Mouse (Mus musculus) megakaryocyte, embryonic 14.5 days (primary cell): ENCODE results near the gene Mbd6. TPM values are rescaled to one million over a fixed set of nuclear protein-coding genes. Genes with fewer than 3 reads are reported as not detected.
"Not testable (repeated sequence)": the region's sequence is repeated elsewhere in the genome, so short reads cannot be mapped to it uniquely, and the experiment has no call there.

Experiments used
- H3K27me3 ChIP-seq: replicated peaks from 2 replicates; pipeline ENCODE3; 2012; ENCODE audit warnings: inconsistent platforms
- H3K36me3 ChIP-seq: replicated peaks from 2 replicates; pipeline ENCODE3; 2012; ENCODE audit warnings: low read length, inconsistent platforms, mixed read lengths
- H3K4me1 ChIP-seq: 2 replicates; pipeline ENCODE4 v1.6.1; 2012; ENCODE audit warnings: inconsistent platforms
- H3K4me3 ChIP-seq: replicated peaks from 2 replicates; pipeline ENCODE3; 2012; ENCODE audit warnings: moderate library complexity, mild to moderate bottlenecking, inconsistent platforms
- H3K9me3 ChIP-seq: 2 replicates; pipeline ENCODE4 v1.6.1; 2012; ENCODE audit warnings: inconsistent platforms
- FLI1 ChIP-seq: IDR thresholded peaks from 2 replicates; pipeline ENCODE4 v1.6.1; 2012; ENCODE audit warnings: low read length, inconsistent platforms, mixed read lengths
- GATA1 ChIP-seq: IDR thresholded peaks from 3 replicates; pipeline ENCODE4 v1.6.1; 2012; ENCODE audit warnings: mixed read lengths, low read length, inconsistent platforms, borderline replicate concordance
- polyA plus RNA-seq: library from polyadenylated mRNA; stranded (reverse); fragments of >175 nt; gene quantifications from 2 replicates; pipeline ENCODE4 v1.2.3, GENCODE M21; 2012; ENCODE audit warnings: low replicate concordance; ENCODE audit not compliant: insufficient read depth

Gene Mbd6
- polyA plus RNA-seq, 1 experiment, result 245 TPM

- H3K4me1 ChIP-seq, result peaks cover 68% of the 10 kb centered on the region
- H3K9me3 ChIP-seq, result no peaks in the 10 kb centered on the region
- H3K36me3 ChIP-seq, result peaks cover 34% of the 10 kb centered on the region
- peaks cover 28% of the 10 kb centered on the region for H3K27me3 ChIP-seq
- TF ChIP-seq FLI1 (no peak), GATA1 (no peak)
- H3K4me3 ChIP-seq, result peak overlapping the region; percentile 95
Observed at GRCm38 (mm10) chr10:127326017-127326801, 37.4 kb upstream of the Mbd6 start.

- H3K36me3 ChIP-seq, result peaks cover 32% of the 10 kb centered on the region
Observed at GRCm38 (mm10) chr10:127325454-127326016, 36.7 kb upstream of the Mbd6 start.

GRCm38 (mm10) chr10:127324495-127324894, 35.7 kb upstream of the Mbd6 start:
- no peaks in the 10 kb centered on the region for H3K9me3 ChIP-seq
- peak overlapping the region; percentile 85 for H3K4me3 ChIP-seq
- H3K36me3 ChIP-seq, result peaks cover 22% of the 10 kb centered on the region
- H3K4me1 ChIP-seq, result peaks cover 76% of the 10 kb centered on the region
- TF ChIP-seq GATA1, result no peak
- no peak for TF ChIP-seq FLI1
- H3K27me3 ChIP-seq, result peaks cover 23% of the 10 kb centered on the region

More at GRCm38 (mm10) chr10:127325454-127326016, 36.7 kb upstream of the Mbd6 start:
- Histone ChIP-seq H3K4me3 (peak overlapping the region; percentile 95), H3K4me1 (peaks cover 74% of the 10 kb centered on the region), H3K27me3 (peaks cover 26% of the 10 kb centered on the region), H3K9me3 (no peaks in the 10 kb centered on the region)
- no peak for TF ChIP-seq FLI1
- no peak for TF ChIP-seq GATA1

DNA sequence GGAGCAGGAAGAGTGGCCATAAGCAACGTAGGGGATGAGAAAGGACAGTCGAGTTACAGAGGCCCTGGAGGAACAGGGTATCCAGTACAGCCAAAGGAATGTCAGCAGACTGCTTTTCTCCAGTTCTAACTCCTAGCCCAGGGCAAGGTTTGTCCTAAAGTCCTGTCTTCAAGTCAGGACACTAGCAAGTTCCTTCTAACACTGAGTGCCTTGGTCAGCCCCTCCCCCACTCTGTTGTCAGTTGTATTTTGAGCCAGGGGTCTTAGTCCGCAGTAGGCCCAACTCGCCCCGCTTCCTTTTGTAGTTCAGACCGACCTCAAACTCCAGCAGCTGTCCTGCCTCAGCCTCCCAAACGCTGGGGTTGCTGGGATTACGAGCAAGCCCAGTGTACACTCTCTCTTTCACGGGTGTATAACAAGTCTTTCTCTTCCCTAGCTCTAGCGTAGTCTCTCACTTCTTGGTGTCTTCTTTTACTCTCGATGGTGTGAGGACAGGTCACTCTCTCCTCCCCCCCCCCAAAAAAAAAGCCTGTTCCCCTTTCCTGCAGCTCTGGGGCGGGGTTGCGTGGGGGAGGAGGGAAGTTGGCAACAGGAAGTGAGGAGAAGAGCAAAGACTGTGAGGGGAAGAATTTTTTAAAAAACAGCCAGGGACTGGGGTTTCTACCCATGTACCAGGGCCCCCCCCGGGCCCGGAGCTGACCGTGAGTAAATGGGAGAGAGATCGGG, 34.5 kb upstream of the Mbd6 start:
- peaks cover 17% of the 10 kb centered on the region for H3K27me3 ChIP-seq
- H3K4me3 ChIP-seq, result peak overlapping the region; percentile 85
- H3K9me3 ChIP-seq, result no peaks in the 10 kb centered on the region
- peaks cover 76% of the 10 kb centered on the region for H3K4me1 ChIP-seq
- H3K36me3 ChIP-seq, result peaks cover 10% of the 10 kb centered on the region
- TF ChIP-seq FLI1 (no peak), GATA1 (no peak)

- H3K27me3 ChIP-seq, result peaks cover 17% of the 10 kb centered on the region
- H3K9me3 ChIP-seq, result no peaks in the 10 kb centered on the region
- TF ChIP-seq GATA1 (no peak), FLI1 (no peak)
- peak overlapping the region; percentile 85 for H3K4me3 ChIP-seq
- peaks cover 83% of the 10 kb centered on the region for H3K4me1 ChIP-seq
- peaks cover 5% of the 10 kb centered on the region for H3K36me3 ChIP-seq
Observed at GRCm38 (mm10) chr10:127322669-127323068, 33.9 kb upstream of the Mbd6 start.

GRCm38 (mm10) chr10:127322178-127322577, 33.4 kb upstream of the Mbd6 start:
- Histone ChIP-seq H3K36me3 (peaks cover 2% of the 10 kb centered on the region), H3K4me3 (no peak overlapping the region), H3K27me3 (peaks cover 14% of the 10 kb centered on the region), H3K9me3 (no peaks in the 10 kb centered on the region), H3K4me1 (peaks cover 87% of the 10 kb centered on the region)
- TF ChIP-seq GATA1 (no peak), FLI1 (no peak)

DNA sequence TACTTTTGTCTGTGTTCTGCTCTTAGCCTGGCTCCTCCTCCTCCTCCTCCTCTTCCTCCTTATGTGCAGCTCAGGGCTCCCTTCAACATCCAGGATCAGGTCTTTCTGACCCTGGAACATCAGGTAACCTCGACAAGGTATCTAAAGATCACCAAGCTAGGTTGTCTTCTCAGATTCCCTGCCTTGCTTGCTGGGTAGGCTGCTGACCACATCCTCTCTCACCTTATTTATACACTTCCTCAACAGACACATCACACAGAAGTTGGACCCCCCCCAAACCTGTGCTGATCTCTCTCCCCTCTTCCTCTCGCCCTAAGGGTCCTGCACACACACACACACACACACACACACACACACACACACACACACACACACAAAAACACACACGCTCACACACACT, 32.8 kb upstream of the Mbd6 start, which contains the start of gene Arhgap9:
Arhgap9 (plus strand) TSS at position 344 of the 400 bp plus-strand sequence.
- no peaks in the 10 kb centered on the region for H3K36me3 ChIP-seq
- peaks cover 83% of the 10 kb centered on the region for H3K4me1 ChIP-seq
- peaks cover 10% of the 10 kb centered on the region for H3K27me3 ChIP-seq
- H3K9me3 ChIP-seq, result no peaks in the 10 kb centered on the region
- TF ChIP-seq GATA1, result no peak
- TF ChIP-seq FLI1, result no peak
- H3K4me3 ChIP-seq, result peak within 1 kb of the TSS; percentile 85

GRCm38 (mm10) chr10:127319969-127320368, 31.2 kb upstream of the Mbd6 start:
- Histone ChIP-seq H3K27me3 (no peaks in the 10 kb centered on the region), H3K4me3 (no peak overlapping the region), H3K4me1 (peaks cover 66% of the 10 kb centered on the region), H3K9me3 (peaks cover 3% of the 10 kb centered on the region; the same call in 1 of the 2 replicates), H3K36me3 (no peaks in the 10 kb centered on the region)
- TF ChIP-seq FLI1, result no peak
- no peak for TF ChIP-seq GATA1

DNA sequence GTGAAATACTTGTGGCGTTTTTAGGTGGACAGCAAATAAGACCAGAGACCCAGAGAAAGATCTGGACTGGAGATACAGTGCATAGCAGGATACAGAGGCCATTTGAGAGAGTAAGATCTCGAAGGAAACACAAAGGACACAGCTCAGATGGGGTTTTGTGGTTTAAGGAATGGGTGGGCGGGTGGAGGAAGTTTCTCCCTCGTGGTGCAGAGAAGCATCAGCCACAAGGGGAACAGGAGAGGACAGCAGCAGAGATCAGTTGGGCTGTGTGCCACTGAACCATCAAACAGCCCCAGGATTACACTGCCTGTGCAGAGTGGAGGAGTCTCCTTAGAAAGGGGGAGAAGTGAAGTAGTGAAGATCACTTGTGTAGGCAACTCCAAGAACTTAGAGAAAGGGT, 29.2 kb upstream of the Mbd6 start:
- Histone ChIP-seq H3K4me1 (peaks cover 54% of the 10 kb centered on the region), H3K36me3 (no peaks in the 10 kb centered on the region), H3K9me3 (peaks cover 3% of the 10 kb centered on the region; the same call in 1 of the 2 replicates), H3K27me3 (no peaks in the 10 kb centered on the region), H3K4me3 (peak overlapping the region; percentile 70)
- TF ChIP-seq FLI1, result no peak
- TF ChIP-seq GATA1, result no peak

DNA sequence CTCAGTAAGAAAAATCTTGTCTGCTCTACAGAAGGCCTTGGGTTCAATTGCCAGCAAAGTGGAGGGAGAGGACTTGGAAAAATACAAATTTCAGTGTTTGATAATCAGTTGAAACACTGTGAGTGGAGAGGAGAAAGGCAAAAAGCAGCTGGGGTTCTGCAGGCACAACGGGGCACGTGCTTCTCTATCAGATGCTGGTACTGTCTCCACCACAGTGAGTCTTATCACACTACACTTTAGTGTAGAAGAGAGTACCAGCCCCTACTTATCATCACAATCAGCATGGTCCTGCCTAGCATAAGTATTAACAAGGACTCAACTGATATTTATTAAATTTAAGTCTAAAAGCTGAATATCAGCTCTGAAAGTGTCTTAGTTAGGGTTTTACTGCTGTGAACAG, 28.5 kb upstream of the Mbd6 start:
- peaks cover 54% of the 10 kb centered on the region for H3K4me1 ChIP-seq
- TF ChIP-seq FLI1, result no peak
- no peak for TF ChIP-seq GATA1
- no peaks in the 10 kb centered on the region for H3K36me3 ChIP-seq

DNA sequence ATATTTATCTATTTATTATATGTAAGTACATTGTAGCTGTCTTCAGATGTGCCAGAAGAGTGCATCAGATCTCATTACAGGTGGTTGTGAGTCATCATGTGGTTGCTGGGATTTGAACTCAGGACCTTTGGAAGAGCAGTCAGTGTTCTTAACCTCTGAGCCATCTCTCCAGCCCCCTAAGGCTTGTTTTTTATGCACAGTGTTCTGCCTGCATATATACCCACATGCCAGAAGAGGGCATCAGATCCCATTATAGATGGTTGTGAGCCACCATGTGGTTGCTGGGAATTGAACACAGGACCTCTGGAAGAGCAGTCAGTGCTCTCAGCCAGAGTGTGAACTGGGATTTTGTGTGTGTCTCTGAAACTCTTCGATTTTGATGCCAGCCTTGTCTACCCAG, 26.1 kb upstream of the Mbd6 start:
- H3K27me3 ChIP-seq, H3K9me3 ChIP-seq, H3K4me3 ChIP-seq, H3K36me3 ChIP-seq: not testable (repeated sequence)
- peaks cover 49% of the 10 kb centered on the region for H3K4me1 ChIP-seq

More for the DNA sequence above, 28.5 kb upstream of the Mbd6 start:
- no peaks in the 10 kb centered on the region for H3K27me3 ChIP-seq
- H3K4me3 ChIP-seq, result no peak overlapping the region
- peaks cover 3% of the 10 kb centered on the region; the same call in 1 of the 2 replicates for H3K9me3 ChIP-seq

GRCm38 (mm10) chr10:127313516-127313915, 24.7 kb upstream of the Mbd6 start:
- not testable (repeated sequence) for H3K27me3 ChIP-seq, H3K4me3 ChIP-seq, H3K9me3 ChIP-seq
- Histone ChIP-seq H3K4me1 (peaks cover 55% of the 10 kb centered on the region), H3K36me3 (peaks cover 19% of the 10 kb centered on the region)
